Mouse (Mus musculus): ENCODE data around the gene Prkar2b. TPM values are rescaled to one million over a fixed set of nuclear protein-coding genes. Genes with fewer than 3 reads are reported as not detected.

Gene Prkar2b
- total RNA-seq, 2 experiments from 2014 or later: 79.6 to 92.9 TPM

DNA sequence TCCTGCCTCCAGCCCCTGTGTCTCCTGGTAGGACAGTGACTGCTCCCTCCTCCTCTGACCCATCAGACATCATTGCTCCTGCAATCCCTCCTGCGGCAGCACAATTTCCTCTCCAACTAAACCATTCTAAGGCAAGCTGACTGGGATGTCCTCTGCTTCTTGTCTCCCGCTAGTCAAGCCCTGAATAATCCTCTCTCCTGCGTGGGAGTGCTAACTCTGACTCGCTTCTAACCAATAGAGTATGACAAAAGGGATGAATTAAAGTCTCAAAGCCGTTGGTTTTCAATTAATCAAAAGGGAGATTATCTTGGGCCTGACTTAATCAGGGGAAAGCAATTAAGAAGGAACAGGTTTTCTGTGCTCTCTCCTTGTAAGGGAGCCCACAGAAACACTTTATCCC, 4.9 kb upstream of the Prkar2b start:
- intact Hi-C loops (cut with DNase I): loop anchor here (5.0 kb wide), 1 partner anchor 76 kb away; no protein-coding TSS in a partner anchor
- no peak for DNase-seq (ENCODE audit: low spot score in 2 of 2)

DNA sequence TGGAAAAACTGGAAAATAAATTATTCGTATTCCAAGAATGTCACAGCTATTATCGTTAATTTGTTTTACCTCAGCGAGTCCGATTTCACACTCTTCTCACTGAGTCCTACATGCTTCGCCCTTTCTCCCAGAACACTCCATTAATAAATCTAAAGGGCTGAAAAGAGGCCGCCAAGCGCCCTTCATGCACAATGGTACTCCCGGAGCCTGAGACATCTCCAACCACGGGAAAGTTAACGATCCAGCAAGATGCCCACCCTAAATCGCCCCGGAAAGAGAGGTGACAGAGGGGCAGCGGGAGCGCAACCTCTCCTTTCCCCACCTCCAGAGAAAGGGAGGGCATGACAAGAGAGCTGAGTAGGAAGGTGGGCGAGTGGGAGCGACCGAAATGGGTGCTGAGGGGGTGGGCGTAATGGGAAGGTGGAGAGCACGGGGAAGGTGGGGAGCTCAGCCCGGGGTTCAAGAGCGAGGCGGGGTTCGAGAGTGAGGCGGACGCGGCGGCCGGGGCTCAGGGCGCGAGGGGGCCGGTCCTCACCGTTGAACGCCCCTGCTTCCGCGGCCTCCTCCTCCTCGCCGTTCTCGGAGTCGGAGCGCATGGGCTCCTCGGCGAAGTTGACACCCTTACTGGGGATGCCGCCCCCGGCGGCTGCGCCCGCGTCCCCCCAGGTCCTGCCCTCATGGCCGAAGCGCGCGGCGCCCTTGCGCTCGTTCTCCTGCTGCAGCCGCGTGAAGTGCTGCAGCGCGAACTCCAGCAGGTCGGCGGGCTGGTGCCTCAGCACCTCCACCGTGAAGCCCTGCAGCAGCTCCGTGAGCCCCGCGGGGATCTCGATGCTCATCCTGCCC, 628 bp downstream of the Prkar2b start:
- peak; percentile 25 to 53 for DNase-seq (ENCODE audit: low spot score in 2 of 2)
- intact Hi-C loops (cut with DNase I): loop anchor here (5.0 kb wide), 2 partner anchors 93 to 187 kb away; no protein-coding TSS in a partner anchor

DNA sequence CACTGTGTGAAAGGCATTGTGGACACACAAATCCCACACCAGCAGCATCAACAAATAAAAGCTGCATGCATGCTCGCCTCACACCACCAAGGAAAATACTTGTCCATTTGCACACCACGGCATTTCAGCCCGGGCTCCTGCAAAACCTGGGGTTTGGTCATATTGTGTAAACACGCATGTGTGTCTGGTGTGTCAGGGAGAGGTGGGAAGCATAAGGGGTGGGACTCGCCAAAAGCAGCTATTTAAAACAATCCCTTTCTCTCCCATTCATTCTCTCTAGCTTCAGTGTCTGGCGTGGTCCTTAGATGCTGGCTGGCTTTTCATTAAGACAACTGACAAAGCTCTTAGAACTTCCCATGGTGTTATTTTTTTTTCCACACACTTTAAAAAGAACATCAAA, 1.4 kb downstream of the Prkar2b start:
- peak; percentile 36 to 46 for DNase-seq (ENCODE audit: low spot score in 2 of 2)
- intact Hi-C loops (cut with DNase I): loop anchor here (5.0 kb wide), 3 partner anchors 82 to 188 kb away; no protein-coding TSS in a partner anchor

- intact Hi-C loops (cut with DNase I): loop anchor here (5.0 kb wide), 1 partner anchor 82 kb away; no protein-coding TSS in a partner anchor
These were observed 2.0 kb downstream of the Prkar2b start for GRCm38 (mm10) chr12:32059135-32059534.

GRCm38 (mm10) chr12:32057461-32058199, 3.5 kb downstream of the Prkar2b start:
- DNase-seq (ENCODE audit: low spot score in 2 of 2): no peak
- intact Hi-C loops (cut with DNase I): loop anchor here (5.0 kb wide), 1 partner anchor 80 kb away; no protein-coding TSS in a partner anchor

More at GRCm38 (mm10) chr12:32059135-32059534, 2.0 kb downstream of the Prkar2b start:
- no peak for DNase-seq (ENCODE audit: low spot score in 2 of 2)

GRCm38 (mm10) chr12:32055797-32056196, 5.3 kb downstream of the Prkar2b start:
- intact Hi-C loops (cut with DNase I): loop anchor here (5.0 kb wide), 1 partner anchor 78 kb away; no protein-coding TSS in a partner anchor

DNA sequence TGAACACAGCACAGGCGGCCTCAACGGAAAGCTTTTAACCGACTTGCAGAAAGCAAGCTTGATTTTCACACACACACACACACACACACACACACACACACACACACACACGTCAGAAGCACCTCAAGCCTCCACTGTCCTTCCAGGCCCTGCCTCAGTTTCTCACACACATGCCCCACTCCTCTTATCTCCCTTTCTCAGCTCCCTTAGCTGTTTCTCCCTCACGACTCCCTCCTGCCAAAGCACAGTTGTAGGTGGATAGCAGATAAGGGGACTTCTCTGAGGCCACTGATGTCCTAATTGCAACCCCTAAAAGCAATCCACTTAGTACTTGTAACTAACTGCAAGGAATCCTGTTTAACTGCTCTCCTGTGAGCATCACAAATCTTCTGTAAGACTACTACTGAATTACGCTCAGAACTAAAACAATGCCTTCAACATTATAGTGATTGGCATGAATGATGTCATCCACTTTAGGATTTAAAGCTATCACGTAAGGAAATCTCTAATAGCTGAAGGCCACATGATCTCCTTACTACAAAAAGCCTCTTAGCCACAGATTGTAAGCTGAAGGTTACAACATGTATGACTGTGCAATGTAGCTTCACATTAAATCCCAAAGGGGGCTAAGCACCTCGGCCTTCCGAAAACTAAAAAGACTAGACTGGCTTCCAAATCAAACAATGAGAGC, 6.5 kb downstream of the Prkar2b start:
- no peak for DNase-seq (ENCODE audit: low spot score in 2 of 2)
- intact Hi-C loops (cut with DNase I): loop anchor here (5.0 kb wide), 1 partner anchor 77 kb away; no protein-coding TSS in a partner anchor

More at GRCm38 (mm10) chr12:32055797-32056196, 5.3 kb downstream of the Prkar2b start:
- DNase-seq (ENCODE audit: low spot score in 2 of 2): no peak

- DNase-seq (ENCODE audit: low spot score in 2 of 2): no peak
- intact Hi-C loops (cut with DNase I): no loop called here
These were observed 7.3 kb downstream of the Prkar2b start for GRCm38 (mm10) chr12:32053637-32054366.

- DNase-seq (ENCODE audit: low spot score in 2 of 2): no peak
- intact Hi-C loops (cut with DNase I): no loop called here
These were observed 8.2 kb downstream of the Prkar2b start for GRCm38 (mm10) chr12:32052882-32053281.

DNA sequence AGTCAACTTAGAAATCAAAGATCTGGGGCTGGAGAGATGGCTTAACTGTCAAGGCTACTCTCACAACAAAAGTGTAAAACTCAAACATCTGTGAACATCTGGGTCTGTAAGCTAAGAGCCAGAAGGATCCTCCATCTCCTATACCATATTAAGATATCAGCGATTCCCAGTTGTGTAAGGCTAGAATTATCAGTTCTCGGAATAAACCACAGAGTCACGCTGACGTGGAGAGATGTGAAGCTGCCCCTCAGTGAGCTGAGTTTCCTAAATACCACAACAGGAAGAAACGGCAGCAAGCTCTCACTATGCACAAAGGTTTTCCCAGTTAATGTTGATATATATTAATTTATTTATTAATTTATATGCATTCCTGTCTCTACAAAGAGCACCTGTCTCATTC, 10.9 kb downstream of the Prkar2b start:
- no peak for DNase-seq (ENCODE audit: low spot score in 2 of 2)
- intact Hi-C loops (cut with DNase I): no loop called here

DNA sequence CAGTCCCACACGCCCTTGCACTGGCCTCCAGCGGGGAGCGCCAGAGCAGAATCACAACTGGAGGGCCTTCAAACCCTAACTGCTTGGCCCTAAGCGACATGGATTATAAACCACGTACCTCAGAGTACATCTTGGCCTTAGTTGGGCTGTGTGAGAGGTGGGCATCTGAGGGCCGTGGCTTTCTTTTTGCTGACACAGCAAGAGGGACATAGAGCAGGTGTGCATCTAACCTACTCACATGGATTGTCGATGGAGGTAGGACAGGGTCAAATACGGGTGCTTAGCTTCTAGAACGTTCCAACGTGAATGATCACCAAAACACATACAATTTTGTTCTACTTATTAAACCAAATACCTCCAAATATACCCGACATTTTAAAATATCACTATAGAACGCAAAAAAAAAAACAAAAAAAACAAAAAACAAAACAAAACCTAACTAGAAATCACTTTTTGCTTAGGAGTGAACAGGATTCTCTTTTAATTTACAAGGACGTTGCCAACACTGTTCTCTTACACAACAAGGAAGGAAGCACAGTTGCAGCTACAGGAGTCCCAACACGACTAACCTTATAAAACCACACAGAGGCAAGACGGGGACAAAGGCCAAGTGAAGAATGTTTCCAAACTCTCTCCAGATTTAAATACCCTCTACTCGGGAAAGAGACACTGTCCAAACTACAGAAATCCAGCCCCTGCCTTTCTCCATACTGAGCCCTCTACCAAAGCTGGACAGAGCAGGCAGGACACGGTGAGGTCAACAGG, 15.3 kb downstream of the Prkar2b start:
- no peak for DNase-seq (ENCODE audit: low spot score in 2 of 2)
- intact Hi-C loops (cut with DNase I): no loop called here

GRCm38 (mm10) chr12:32044487-32045134, 16.5 kb downstream of the Prkar2b start:
- intact Hi-C loops (cut with DNase I): no loop called here
- DNase-seq (ENCODE audit: low spot score in 2 of 2): no peak

DNA sequence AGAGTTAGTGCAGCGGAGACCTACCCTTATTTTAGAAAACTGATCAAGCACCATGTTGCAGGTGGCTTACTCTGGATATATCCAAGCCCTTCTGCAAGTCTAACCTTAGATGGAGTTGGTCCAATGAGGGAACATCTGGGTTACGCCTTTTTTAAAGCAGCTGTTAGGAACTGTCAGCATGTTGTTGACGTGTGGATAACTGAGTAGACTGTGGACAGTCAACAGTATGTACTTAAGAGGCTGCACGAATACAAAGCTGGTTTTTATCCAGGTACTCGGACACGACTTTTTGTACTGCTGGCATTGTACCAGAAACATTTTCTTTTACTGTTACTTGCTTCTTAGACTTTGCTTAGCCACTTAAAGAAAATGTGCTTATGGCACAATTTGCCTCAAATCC, 27.6 kb downstream of the Prkar2b start:
- no peak for DNase-seq (ENCODE audit: low spot score in 2 of 2)
- intact Hi-C loops (cut with DNase I): no loop called here

GRCm38 (mm10) chr12:32032917-32033316, 28.2 kb downstream of the Prkar2b start:
- no peak for DNase-seq (ENCODE audit: low spot score in 2 of 2)
- intact Hi-C loops (cut with DNase I): no loop called here

GRCm38 (mm10) chr12:32018376-32018750, 42.7 kb downstream of the Prkar2b start:
- DNase-seq (ENCODE audit: low spot score in 2 of 2): no peak
- intact Hi-C loops (cut with DNase I): no loop called here

DNA sequence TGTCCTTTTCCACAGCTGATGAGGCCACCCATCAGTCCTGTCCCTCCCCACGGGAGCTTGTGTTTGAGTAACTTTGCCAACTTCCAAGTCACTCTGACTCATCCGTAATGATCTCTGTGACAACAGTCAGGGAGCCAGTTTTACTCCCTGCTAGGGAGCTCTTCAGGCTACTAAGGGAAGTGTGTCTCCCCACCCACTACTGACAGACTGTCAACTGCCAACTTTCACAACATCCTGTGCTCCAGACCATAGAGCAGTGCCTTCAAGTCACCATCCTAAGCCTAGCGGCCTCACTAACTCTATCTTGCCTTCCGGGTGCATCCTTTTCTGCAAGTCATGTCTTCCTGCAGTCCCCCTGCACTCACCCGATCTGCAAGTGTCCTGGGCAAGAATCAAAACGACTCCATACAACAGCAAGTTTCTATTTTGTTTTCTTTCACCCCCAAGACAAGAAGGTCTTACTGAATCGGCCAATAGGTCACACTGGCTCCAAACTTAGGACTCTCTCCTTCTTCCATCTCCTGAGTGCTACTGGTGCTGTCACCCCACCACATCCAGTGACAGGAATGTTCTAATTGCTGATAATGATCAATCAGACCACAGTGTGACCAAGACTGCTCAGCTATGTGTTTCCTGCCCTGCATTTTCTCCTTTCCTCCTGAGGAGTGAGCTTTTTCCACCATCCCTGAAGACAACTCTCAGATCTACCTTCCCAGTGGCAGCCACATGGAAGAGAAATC, 43.3 kb downstream of the Prkar2b start:
- intact Hi-C loops (cut with DNase I): no loop called here
- peak in 1 of 2 experiments; percentile 63 for DNase-seq (ENCODE audit: low spot score in 2 of 2)

DNA sequence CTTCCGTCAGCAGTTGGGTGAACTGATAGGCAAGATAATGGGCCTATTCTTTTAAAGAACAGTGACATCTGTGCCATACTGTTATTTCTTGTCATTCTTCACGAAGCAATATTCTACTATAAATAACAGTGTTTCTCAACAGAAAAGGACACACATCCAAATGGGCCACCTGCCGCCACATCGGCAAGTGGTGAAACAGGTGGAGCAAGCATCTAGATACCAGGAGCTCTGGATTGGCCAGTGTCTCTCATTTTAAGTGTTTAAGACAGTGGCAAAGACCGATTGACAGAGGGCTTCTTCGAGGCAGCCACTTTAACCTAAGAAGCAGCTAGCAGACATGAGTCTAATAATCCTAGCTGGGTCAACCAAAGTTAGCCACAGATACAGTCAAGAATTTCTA, 44.6 kb downstream of the Prkar2b start:
- intact Hi-C loops (cut with DNase I): no loop called here

More for the DNA sequence above, 44.6 kb downstream of the Prkar2b start:
- DNase-seq (ENCODE audit: low spot score in 2 of 2): no peak
